Mouse (Mus musculus) MEL-GATA-1-ER (cell line): ENCODE results near the gene Rpl11.
"Not testable (repeated sequence)": the region's sequence is repeated elsewhere in the genome, so short reads cannot be mapped to it uniquely, and the experiment has no call there.

Experiments
- DNase-seq: peaks from one replicate; pipeline ENCODE4 v3.0.0-alpha.2; 2012; ENCODE audit warnings: low read depth; ENCODE audit errors: extremely low read depth

The Rpl11 gene

DNA sequence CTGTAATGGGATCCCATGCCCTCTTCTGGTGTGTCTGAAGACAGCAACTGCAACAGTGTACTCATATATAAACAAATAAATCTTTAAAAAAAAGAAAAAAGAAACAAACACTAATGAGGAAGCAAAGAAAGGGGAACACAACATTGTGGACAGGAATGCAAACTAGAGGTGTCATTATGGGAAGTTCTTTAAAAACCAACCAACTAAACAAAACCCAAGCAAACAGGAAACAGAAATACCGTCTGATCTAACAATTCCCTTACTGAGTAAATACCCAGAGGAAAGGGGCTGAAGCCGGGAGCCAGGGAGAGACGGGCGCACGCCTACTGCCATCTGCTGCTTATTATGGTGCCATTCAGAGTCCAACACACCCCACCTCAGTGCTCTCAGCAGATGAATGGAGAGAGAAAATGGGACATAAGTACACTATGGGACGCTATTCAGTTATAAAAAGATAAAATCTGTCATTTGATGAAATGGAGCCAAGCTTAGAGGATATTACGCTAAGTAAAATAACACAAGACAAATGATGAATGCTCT, 71.6 kb downstream of the Rpl11 start:
- DNase-seq: no peak

- not testable (repeated sequence) for DNase-seq
Measured at GRCm38 (mm10) chr4:135980223-135980622, 73.0 kb downstream of the Rpl11 start.
